20 mouse cellular contexts compared by ENCODE assay signal in the genomic region with DNA sequence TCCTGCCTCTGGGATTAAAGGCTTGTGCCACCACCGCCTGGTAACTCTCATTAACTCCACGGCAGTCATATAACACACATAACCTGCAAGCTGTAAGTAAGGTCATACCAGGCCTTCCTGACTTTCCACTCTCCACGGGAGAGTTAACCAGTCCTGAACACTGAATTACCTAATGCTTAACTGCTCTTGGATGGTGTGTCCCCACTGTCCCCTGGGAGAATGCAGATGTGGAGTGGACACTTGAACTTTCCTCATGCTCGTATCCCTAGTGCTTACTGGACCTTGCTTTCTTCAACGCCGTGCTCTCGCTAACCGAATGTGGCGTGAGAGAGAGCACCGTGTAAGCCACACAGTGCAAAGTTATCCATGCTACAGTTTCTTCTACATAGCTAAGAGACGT. TPM values are rescaled to one million over a fixed set of nuclear protein-coding genes. Genes with fewer than 3 reads are reported as not detected.
DNase-seq lines count a peak whose midpoint lies in the region; ATAC-seq and TF ChIP-seq lines count a peak whose summit lies in the region.
"Had no signal": no experiment of that assay in that cellular context is flagged by ENCODE, and none has a peak within 500 bp of the region (broad histone marks: within the 10 kb centered on the region; RNA-seq: fewer than 3 reads in every experiment).

No protein-coding gene starts in this region.

- WGBS in kidney, embryonic 15.5 days = 76% methylated on average over 11 of the region's 11 CpGs
- WGBS in liver, embryonic 12.5 days (ENCODE audit: insufficient replicate concordance) = 89% methylated on average over 11 of the region's 11 CpGs

- no peak for ATAC-seq in kidney, embryonic 15.5 days (replicated peaks; ENCODE audit: low FRiP score)
- no peak for ATAC-seq in liver, embryonic 12.5 days
- ATAC-seq: CD4-positive, CD25-positive, alpha-beta regulatory T cell, adult 4 months; forebrain, embryonic 15.5 days had no signal

- peaks cover 82% of the 10 kb centered on the region for H3K4me1 ChIP-seq in kidney, embryonic 15.5 days
- H3K4me1 ChIP-seq in ES-E14 (ENCODE audit: control insufficient read depth in 2 of 2, insufficient read depth in 2 of 2, low read length in 2 of 2, poor library complexity in 1 of 2) = peaks cover 28 to 63% of the 10 kb centered on the region in 2 experiments
- H3K4me1 ChIP-seq in liver, embryonic 12.5 days = peaks cover 89% of the 10 kb centered on the region

- no peak overlapping the region for H3K4me2 ChIP-seq in kidney, embryonic 15.5 days
- no peak overlapping the region for H3K4me2 ChIP-seq in liver, embryonic 12.5 days
- H3K4me2 ChIP-seq: embryonic facial prominence, embryonic 12.5 days; forebrain, embryonic 15.5 days; heart, embryonic 13.5 days; hindbrain, embryonic 15.5 days had no signal

- 0 out of 2 replicates have a peak overlapping the region, but pooled peaks have one; percentile 22 for H3K27ac ChIP-seq in kidney, embryonic 15.5 days
- H3K27ac ChIP-seq in ES-E14 (ENCODE audit: insufficient read depth, low read depth, low read length, poor library complexity, severe bottlenecking) = 0 out of 2 replicates have a peak overlapping the region, but pooled peaks have one; percentile 6
- H3K27ac ChIP-seq in liver, embryonic 12.5 days = no peak overlapping the region
- H3K27ac ChIP-seq: embryonic facial prominence, embryonic 12.5 days; forebrain, embryonic 15.5 days; heart, embryonic 13.5 days; hindbrain, embryonic 15.5 days had no signal

- in situ Hi-C loops in ES-E14 (cut with MboI; ENCODE audit: low sequenced_read_pairs in 2 of 2, unreplicated experiment in 2 of 2) = no loop called here

- H3K27me3 ChIP-seq in kidney, embryonic 15.5 days = no peaks in the 10 kb centered on the region
- no peaks in the 10 kb centered on the region for H3K27me3 ChIP-seq in liver, embryonic 12.5 days (replicated peaks)
- H3K27me3 ChIP-seq: embryonic facial prominence, embryonic 12.5 days; forebrain, embryonic 15.5 days; heart, embryonic 13.5 days; hindbrain, embryonic 15.5 days had no signal

- no peaks in the 10 kb centered on the region for H3K36me3 ChIP-seq in kidney, embryonic 15.5 days
- H3K36me3 ChIP-seq in ES-E14 (ENCODE audit: control insufficient read depth, insufficient read depth, low read length, poor library complexity, severe bottlenecking) = peaks cover 3% of the 10 kb centered on the region
- peaks cover 28% of the 10 kb centered on the region for H3K36me3 ChIP-seq in liver, embryonic 12.5 days
- H3K36me3 ChIP-seq: embryonic facial prominence, embryonic 12.5 days; forebrain, embryonic 15.5 days; hindbrain, embryonic 15.5 days had no signal

- no peaks in the 10 kb centered on the region for H3K9me3 ChIP-seq in kidney, embryonic 15.5 days (replicated peaks)
- no peaks in the 10 kb centered on the region for H3K9me3 ChIP-seq in ES-E14 (ENCODE audit: control insufficient read depth, insufficient read depth, low read depth, low read length)
- H3K9me3 ChIP-seq in liver, embryonic 12.5 days (replicated peaks) = no peaks in the 10 kb centered on the region
- H3K9me3 ChIP-seq: embryonic facial prominence, embryonic 12.5 days; forebrain, embryonic 15.5 days; heart, embryonic 13.5 days; hindbrain, embryonic 15.5 days had no signal

- no peak overlapping the region for H3K4me3 ChIP-seq in kidney, embryonic 15.5 days (replicated peaks)
- H3K4me3 ChIP-seq in ES-E14 (ENCODE audit: insufficient read depth in 1 of 2, low read depth in 1 of 2, low read length in 2 of 2, poor library complexity in 1 of 2, severe bottlenecking in 1 of 2) = peak overlapping the region; percentile 5 to 18; a peak in 3 of 4 replicates
- H3K4me3 ChIP-seq in liver, embryonic 12.5 days = no peak overlapping the region
- H3K4me3 ChIP-seq: embryonic facial prominence, embryonic 12.5 days; forebrain, embryonic 15.5 days; heart, embryonic 13.5 days; hindbrain, embryonic 15.5 days had no signal

- DNase-seq in adrenal gland, postnatal 10 days = peak; percentile 33
- DNase-seq in adrenal gland, adult 2 months = no peak
- no peak for DNase-seq in kidney, adult 11 months
- DNase-seq in ES-E14 (ENCODE audit: low read depth, low spot score) = no peak
- peak; percentile 47 for DNase-seq in kidney, postnatal 14 days
- DNase-seq in neural tube, embryonic 10.5 days (ENCODE audit: extremely low spot score, low spot score) = no peak
- DNase-seq: adrenal gland, adult 8-10 months; B cell, adult 2 months; cerebellum, adult 11 months; cerebellum, adult 8-10 months; cerebellum, postnatal 14 days; gastrocnemius, postnatal 10 days; heart, postnatal 36 days had no signal

- H3K9ac ChIP-seq in kidney, embryonic 15.5 days = no peak overlapping the region
- H3K9ac ChIP-seq in ES-E14 (ENCODE audit: insufficient read depth, low read depth, low read length, poor library complexity, severe bottlenecking) = peak overlapping the region; percentile 12; the same call in 1 of the 2 replicates
- no peak overlapping the region for H3K9ac ChIP-seq in liver, embryonic 12.5 days
- H3K9ac ChIP-seq: embryonic facial prominence, embryonic 12.5 days; forebrain, embryonic 15.5 days; heart, embryonic 13.5 days; hindbrain, embryonic 15.5 days had no signal

TF ChIP-seq in ES-E14, 5 proteins besides CTCF, POLR2A, EP300 and RAD21:
- TF ChIP-seq ZNF384 (IDR thresholded peaks at IDR 0.05; ENCODE audit: low read depth, low read length) (no peak), ZC3H11A (IDR thresholded peaks at IDR 0.05; ENCODE audit: borderline replicate concordance, low read depth, low read length) (no peak), MAFK (IDR thresholded peaks at IDR 0.05; ENCODE audit: insufficient read depth, low read depth, low read length) (no peak), CHD2 (IDR thresholded peaks at IDR 0.05; ENCODE audit: low read depth, low read length) (no peak), HCFC1 (IDR thresholded peaks at IDR 0.05; ENCODE audit: borderline replicate concordance, insufficient read depth, low read length) (no peak)
TF ChIP-seq in ES-E14: peak in this region for 0.

RNA-seq across cellular contexts. Expression of gene Elmsan1, which starts 8.4 kb away (rescaled TPM):
- total RNA-seq in adrenal gland, postnatal 10 days (2021) = 10 to 100 TPM; 19.2 to 24.9 TPM
- 10 to 100 TPM; 17.0 to 22.7 TPM for total RNA-seq in adrenal gland, adult 2 months (2021)
- polyA plus RNA-seq in adrenal gland, adult 2 months (2012; rRNA removed) = 14.4 and 20.4 TPM in 2 replicates
- polyA plus RNA-seq in kidney, embryonic 15.5 days (2015; fragmentation: Nextera tagmentation; extraction: Ambion mirVana) = 8.7 and 10.8 TPM in 2 replicates
- 9.6 and 19.3 TPM in 2 replicates for total RNA-seq in ES-E14 (2012; rRNA removed)
- polyA plus RNA-seq in liver, embryonic 12.5 days (2016; fragmentation: Nextera tagmentation; extraction: Ambion mirVana) = 6.9 and 8.0 TPM in 2 replicates

Comparison
In these comparisons a context has a peak if more than half of its experiments do, and no peak if none do; other contexts are left out.
1. DNase-seq: peak in adrenal gland, postnatal 10 days (single experiment) and kidney, postnatal 14 days (single experiment); none in adrenal gland, adult 2 months (single experiment), kidney, adult 11 months (single experiment), ES-E14 (single experiment) and neural tube, embryonic 10.5 days (single experiment).
2. H3K4me3 ChIP-seq: peak in ES-E14 (2 of 2); none in kidney, embryonic 15.5 days (single experiment) and liver, embryonic 12.5 days (single experiment).